Mouse (Mus musculus) heart, postnatal 0 days (tissue): ENCODE results near the gene Ptpro.

ENCODE experiments used
- CTCF ChIP-seq: IDR thresholded peaks from 2 replicates; pipeline ENCODE4 v1.5.1; 2016; ENCODE audit warnings: antibody characterized with exemption, control low read depth, low read depth
- EP300 ChIP-seq: IDR thresholded peaks from 2 replicates; pipeline ENCODE4 v1.6.1; 2016; ENCODE audit warnings: antibody characterized with exemption, low read depth

DNA sequence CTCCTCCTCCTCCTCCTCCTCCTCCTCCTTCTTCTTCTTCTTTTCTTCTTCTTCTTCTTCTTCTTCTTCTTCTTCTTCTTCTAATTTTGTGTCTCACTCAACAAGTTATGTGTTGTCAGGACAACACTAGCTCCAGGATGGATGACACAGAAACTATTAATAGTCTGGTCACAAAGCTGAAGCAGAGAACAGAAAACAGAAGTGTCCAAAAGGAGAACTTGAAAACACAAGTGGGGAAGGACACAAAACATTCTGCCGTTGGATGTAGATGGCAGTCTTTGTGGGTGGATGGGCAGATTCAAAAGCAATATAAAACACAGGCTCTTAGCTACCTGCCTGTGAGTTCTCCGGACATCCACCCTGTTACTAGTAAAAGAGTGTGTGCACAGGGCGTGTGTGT, 158.4 kb downstream of the Ptpro start:
- TF ChIP-seq CTCF (no peak), EP300 (no peak)
